Mouse (Mus musculus) T-helper 17 cell (primary cell): ENCODE measurements around the gene Gm6096.
"Not testable (repeated sequence)": the region's sequence is repeated elsewhere in the genome, so short reads cannot be mapped to it uniquely, and the experiment has no call there.

Experiments
- in situ Hi-C, 2 experiments: fragments of 300-600 bp; cut with MboI, MseI; formaldehyde crosslinking; loops; 1 replicate in 1 of 2; 2 replicates in 1 of 2; pipeline ENCODE4 v1.15.1; 2025; ENCODE audit warnings: high pct_unique_total_duplicates in 2 of 2

Gm6096 gene

GRCm38 (mm10) chr7:34250738-34251137, at the start of gene Gm6096:
Gene Gm6096, plus strand, starts transcription at chr7:34251038.
- in situ Hi-C loops, result loop anchor here (5.0 to 25.0 kb wide), 2 partner anchors 92 to 412 kb away; partner anchors contain the start of gene Kctd15 (in 1 of the 2)

- in situ Hi-C loops, result not testable (repeated sequence)
Observed at GRCm38 (mm10) chr7:34202147-34202546, 48.7 kb upstream of the Gm6096 start.

- in situ Hi-C loops, result no loop called here
Observed at GRCm38 (mm10) chr7:34206331-34206730, 44.5 kb upstream of the Gm6096 start.

- in situ Hi-C loops, result no loop called here
Observed at GRCm38 (mm10) chr7:34208027-34208745, 42.7 kb upstream of the Gm6096 start.

- in situ Hi-C loops, result no loop called here
Observed at GRCm38 (mm10) chr7:34213281-34213680, 37.6 kb upstream of the Gm6096 start.

- in situ Hi-C loops, result no loop called here
Observed at GRCm38 (mm10) chr7:34214644-34215043, 36.2 kb upstream of the Gm6096 start.

- in situ Hi-C loops, result no loop called here
Observed at GRCm38 (mm10) chr7:34215481-34215880, 35.4 kb upstream of the Gm6096 start.

- in situ Hi-C loops, result no loop called here
Observed at GRCm38 (mm10) chr7:34216474-34216873, 34.4 kb upstream of the Gm6096 start.

GRCm38 (mm10) chr7:34218496-34218895, 32.3 kb upstream of the Gm6096 start:
- in situ Hi-C loops, result no loop called here

GRCm38 (mm10) chr7:34221594-34222250, 29.1 kb upstream of the Gm6096 start:
- in situ Hi-C loops, result no loop called here

GRCm38 (mm10) chr7:34222340-34222739, 28.5 kb upstream of the Gm6096 start:
- in situ Hi-C loops, result no loop called here

- in situ Hi-C loops, result no loop called here
Observed at GRCm38 (mm10) chr7:34224308-34224707, 26.5 kb upstream of the Gm6096 start.

- in situ Hi-C loops, result no loop called here
Observed at GRCm38 (mm10) chr7:34226086-34226485, 24.8 kb upstream of the Gm6096 start.

- in situ Hi-C loops, result no loop called here
Observed at GRCm38 (mm10) chr7:34226846-34227245, 24.0 kb upstream of the Gm6096 start.

- in situ Hi-C loops, result no loop called here
Observed at GRCm38 (mm10) chr7:34228641-34229040, 22.2 kb upstream of the Gm6096 start.

- in situ Hi-C loops, result no loop called here
Observed at GRCm38 (mm10) chr7:34229153-34229552, 21.7 kb upstream of the Gm6096 start.

GRCm38 (mm10) chr7:34229691-34230111, 21.1 kb upstream of the Gm6096 start:
- in situ Hi-C loops, result no loop called here

GRCm38 (mm10) chr7:34230116-34230515, 20.7 kb upstream of the Gm6096 start, which contains the start of gene Gpi1:
Gene Gpi1, minus strand, starts transcription at chr7:34230336.
- in situ Hi-C loops, result no loop called here

GRCm38 (mm10) chr7:34232785-34233725, 17.8 kb upstream of the Gm6096 start:
- in situ Hi-C loops, result no loop called here

- in situ Hi-C loops, result no loop called here
Observed at GRCm38 (mm10) chr7:34233909-34234609, 16.8 kb upstream of the Gm6096 start.
